Mouse (Mus musculus): Measurements from ENCODE around the gene Kif2c. TPM values are rescaled to one million over a fixed set of nuclear protein-coding genes. Genes with fewer than 3 reads are reported as not detected.

Kif2c gene
- polyA plus RNA-seq, 1 experiment, result not detected

- H3K4me3 ChIP-seq (ENCODE audit: insufficient read depth, low read depth, low read length), result peak within 1 kb of the TSS; percentile 70
- 0 out of 2 replicates have a peak, but pooled peaks cover 2% of the 10 kb centered on the region for H3K4me1 ChIP-seq (ENCODE audit: control insufficient read depth, insufficient read depth, insufficient read length, low read length)
- H3K27ac ChIP-seq (replicated peaks; ENCODE audit: low read depth, low read length), result no peak within 1 kb of the TSS; the same call in 1 of the 2 replicates
Measured at GRCm38 (mm10) chr4:117133817-117134600, 48.4 kb downstream of the Kif2c start, which contains the start of gene Plk3. TSS of gene Plk3 (minus strand) at chr4:117133963.

GRCm38 (mm10) chr4:117133366-117133796 lies 49.1 kb downstream of the Kif2c start:
- Histone ChIP-seq H3K27ac (replicated peaks; ENCODE audit: low read depth, low read length) (no peak overlapping the region; the same call in 1 of the 2 replicates), H3K4me1 (ENCODE audit: control insufficient read depth, insufficient read depth, insufficient read length, low read length) (0 out of 2 replicates have a peak, but pooled peaks cover 2% of the 10 kb centered on the region), H3K4me3 (ENCODE audit: insufficient read depth, low read depth, low read length) (peak overlapping the region; percentile 70)

GRCm38 (mm10) chr4:117132794-117133143 lies 49.7 kb downstream of the Kif2c start:
- H3K4me3 ChIP-seq (ENCODE audit: insufficient read depth, low read depth, low read length), result peak overlapping the region; percentile 70
- H3K27ac ChIP-seq (replicated peaks; ENCODE audit: low read depth, low read length), result no peak overlapping the region
- 0 out of 2 replicates have a peak, but pooled peaks cover 2% of the 10 kb centered on the region for H3K4me1 ChIP-seq (ENCODE audit: control insufficient read depth, insufficient read depth, insufficient read length, low read length)

- H3K4me1 ChIP-seq (ENCODE audit: control insufficient read depth, insufficient read depth, insufficient read length, low read length), result 0 out of 2 replicates have a peak, but pooled peaks cover 2% of the 10 kb centered on the region
- peak overlapping the region; percentile 70 for H3K4me3 ChIP-seq (ENCODE audit: insufficient read depth, low read depth, low read length)
- no peak overlapping the region for H3K27ac ChIP-seq (replicated peaks; ENCODE audit: low read depth, low read length)
Measured at GRCm38 (mm10) chr4:117131890-117132793, 50.3 kb downstream of the Kif2c start.

- H3K4me3 ChIP-seq (ENCODE audit: insufficient read depth, low read depth, low read length), result no peak overlapping the region
- no peak overlapping the region for H3K27ac ChIP-seq (replicated peaks; ENCODE audit: low read depth, low read length)
- H3K4me1 ChIP-seq (ENCODE audit: control insufficient read depth, insufficient read depth, insufficient read length, low read length), result peaks cover 10% of the 10 kb centered on the region
Measured at GRCm38 (mm10) chr4:117131198-117131597, 51.2 kb downstream of the Kif2c start.

GRCm38 (mm10) chr4:117130790-117131189 lies 51.6 kb downstream of the Kif2c start:
- H3K27ac ChIP-seq (replicated peaks; ENCODE audit: low read depth, low read length), result no peak overlapping the region
- peaks cover 9% of the 10 kb centered on the region for H3K4me1 ChIP-seq (ENCODE audit: control insufficient read depth, insufficient read depth, insufficient read length, low read length)
- H3K4me3 ChIP-seq (ENCODE audit: insufficient read depth, low read depth, low read length), result no peak overlapping the region

GRCm38 (mm10) chr4:117127991-117128686 lies 54.3 kb downstream of the Kif2c start:
- H3K4me1 ChIP-seq (ENCODE audit: control insufficient read depth, insufficient read depth, insufficient read length, low read length), result peaks cover 29% of the 10 kb centered on the region
- no peak overlapping the region for H3K27ac ChIP-seq (replicated peaks; ENCODE audit: low read depth, low read length)
- no peak overlapping the region for H3K4me3 ChIP-seq (ENCODE audit: insufficient read depth, low read depth, low read length)

- Histone ChIP-seq H3K4me3 (ENCODE audit: insufficient read depth, low read depth, low read length) (peak within 1 kb of the TSS; percentile 20; the same call in 1 of the 2 replicates), H3K4me1 (ENCODE audit: control insufficient read depth, insufficient read depth, insufficient read length, low read length) (peaks cover 29% of the 10 kb centered on the region), H3K27ac (replicated peaks; ENCODE audit: low read depth, low read length) (peak within 1 kb of the TSS; percentile 100)
Measured at GRCm38 (mm10) chr4:117126675-117127290, 55.7 kb downstream of the Kif2c start, which contains the start of gene Tctex1d4. TSS of gene Tctex1d4 (plus strand) at chr4:117126794.

GRCm38 (mm10) chr4:117125910-117126674 lies 56.3 kb downstream of the Kif2c start:
- peak overlapping the region; percentile 20; the same call in 1 of the 2 replicates for H3K4me3 ChIP-seq (ENCODE audit: insufficient read depth, low read depth, low read length)
- H3K4me1 ChIP-seq (ENCODE audit: control insufficient read depth, insufficient read depth, insufficient read length, low read length), result peaks cover 29% of the 10 kb centered on the region
- H3K27ac ChIP-seq (replicated peaks; ENCODE audit: low read depth, low read length), result peak overlapping the region; percentile 100

GRCm38 (mm10) chr4:117125348-117125909 lies 57.0 kb downstream of the Kif2c start, which contains the start of gene Btbd19:
TSS of gene Btbd19 (minus strand) at chr4:117125725.
- Histone ChIP-seq H3K4me3 (ENCODE audit: insufficient read depth, low read depth, low read length) (peak within 1 kb of the TSS; percentile 20), H3K27ac (replicated peaks; ENCODE audit: low read depth, low read length) (peak within 1 kb of the TSS; percentile 100), H3K4me1 (ENCODE audit: control insufficient read depth, insufficient read depth, insufficient read length, low read length) (peaks cover 29% of the 10 kb centered on the region)

- H3K4me3 ChIP-seq (ENCODE audit: insufficient read depth, low read depth, low read length), result no peak overlapping the region; the same call in 1 of the 2 replicates
- H3K27ac ChIP-seq (replicated peaks; ENCODE audit: low read depth, low read length), result peak overlapping the region; percentile 100
- peaks cover 31% of the 10 kb centered on the region for H3K4me1 ChIP-seq (ENCODE audit: control insufficient read depth, insufficient read depth, insufficient read length, low read length)
Measured at GRCm38 (mm10) chr4:117124518-117125347, 57.7 kb downstream of the Kif2c start.

GRCm38 (mm10) chr4:117124218-117124517 lies 58.3 kb downstream of the Kif2c start:
- Histone ChIP-seq H3K4me3 (ENCODE audit: insufficient read depth, low read depth, low read length) (no peak overlapping the region), H3K27ac (replicated peaks; ENCODE audit: low read depth, low read length) (peak overlapping the region; percentile 100), H3K4me1 (ENCODE audit: control insufficient read depth, insufficient read depth, insufficient read length, low read length) (peaks cover 32% of the 10 kb centered on the region)
